16 mouse cellular contexts compared by ENCODE assay signal in genomic region chr2:35825157-35825556, GRCm38 (mm10).
"Had no signal": no experiment of that assay in that cellular context is flagged by ENCODE, and none has a peak within 500 bp of the region (broad histone marks: within the 10 kb centered on the region; RNA-seq: fewer than 3 reads in every experiment).

No protein-coding gene starts in this region.

- H3K4me3 ChIP-seq: layer of hippocampus, adult 2 months; liver, embryonic 15.5 days; midbrain, embryonic 15.5 days; neural tube, embryonic 12.5 days had no signal

- ATAC-seq: lung, postnatal 0 days; midbrain, embryonic 15.5 days had no signal

- H3K36me3 ChIP-seq: liver, embryonic 15.5 days; midbrain, embryonic 15.5 days; neural tube, embryonic 12.5 days had no signal

- H3K4me1 ChIP-seq: midbrain, embryonic 15.5 days; neural tube, embryonic 12.5 days had no signal

- H3K4me2 ChIP-seq: liver, embryonic 11.5 days; liver, embryonic 15.5 days; midbrain, embryonic 11.5 days; midbrain, embryonic 15.5 days; neural tube, embryonic 12.5 days had no signal

- H3K9me3 ChIP-seq: liver, embryonic 15.5 days; midbrain, embryonic 15.5 days; neural tube, embryonic 12.5 days had no signal

- H3K27me3 ChIP-seq: liver, embryonic 15.5 days; midbrain, embryonic 15.5 days; neural tube, embryonic 12.5 days had no signal

- H3K9ac ChIP-seq: liver, embryonic 15.5 days; midbrain, embryonic 15.5 days; neural tube, embryonic 12.5 days had no signal

- H3K27ac ChIP-seq: layer of hippocampus, adult 2 months; liver, embryonic 15.5 days; midbrain, embryonic 15.5 days; neural tube, embryonic 12.5 days had no signal

- DNase-seq: kidney, postnatal 10 days; kidney, postnatal 4 days; lung, adult 2 months; lung, postnatal 36 days; retina, postnatal 1 day; right cerebral cortex, postnatal 4 days; spleen, adult 18-20 months; thymus, adult 18-20 months; thymus, postnatal 14 days had no signal
